21 mouse cellular contexts compared by ENCODE assay signal in genomic region chr6:120095096-120095495, GRCm38 (mm10). TPM values are rescaled to one million over a fixed set of nuclear protein-coding genes. Genes with fewer than 3 reads are reported as not detected.
DNase-seq lines count a peak whose midpoint lies in the region; TF ChIP-seq lines count a peak whose summit lies in the region.
"Had no signal": no experiment of that assay in that cellular context is flagged by ENCODE, and none has a peak within 500 bp of the region (broad histone marks: within the 10 kb centered on the region; RNA-seq: fewer than 3 reads in every experiment).

No protein-coding gene starts in this region.

- H3K79me2 ChIP-seq in CH12.LX (replicated peaks; ENCODE audit: control insufficient read depth, extremely low read depth, insufficient read depth, poor library complexity, severe bottlenecking) (peaks cover 2% of the 10 kb centered on the region; the same call in 1 of the 2 replicates), MEL (ENCODE audit: control insufficient read depth, insufficient read depth, low read length, poor library complexity) (no peaks in the 10 kb centered on the region)

- peak overlapping the region; percentile 92 for H3K27ac ChIP-seq in CH12.LX (ENCODE audit: insufficient read depth, low read depth)
- H3K27ac ChIP-seq in MEL (ENCODE audit: control insufficient read depth, low read depth, low read length): no peak overlapping the region

- peak overlapping the region; percentile 54 for H3K4me2 ChIP-seq in CH12.LX (ENCODE audit: insufficient read depth, low read depth, poor library complexity, severe bottlenecking)

- H3K27me3 ChIP-seq in CH12.LX (replicated peaks) (no peaks in the 10 kb centered on the region), MEL (ENCODE audit: control insufficient read depth in 1 of 2, insufficient read depth in 2 of 2, low read length in 2 of 2) (no peaks in the 10 kb centered on the region)
- H3K27me3 ChIP-seq: Patski had no signal

- H3K4me1 ChIP-seq in CH12.LX (ENCODE audit: control insufficient read depth in 1 of 2, insufficient read depth in 2 of 2) (peaks cover 36 to 87% of the 10 kb centered on the region in 2 experiments), MEL (ENCODE audit: control insufficient read depth in 1 of 2, insufficient read depth in 2 of 2, low read length in 2 of 2) (peaks cover 0 to 4% of the 10 kb centered on the region in 2 experiments; a peak in 2 of 4 replicates)

- no peak for TF ChIP-seq RAD21 in CH12.LX (IDR thresholded peaks at IDR 0.05; ENCODE audit: low read depth, low read length)
- no peak for TF ChIP-seq RAD21 in MEL (IDR thresholded peaks at IDR 0.05; ENCODE audit: low read depth, low read length)

- TF ChIP-seq POLR2A in CH12.LX (IDR thresholded peaks at IDR 0.05; ENCODE audit: low read depth, low read length): no peak
- TF ChIP-seq POLR2A in MEL (IDR thresholded peaks at IDR 0.05; ENCODE audit: control insufficient read depth in 1 of 2, insufficient read depth in 1 of 2, low read depth in 1 of 2, low read length in 2 of 2, poor library complexity in 1 of 2): no peak

- dilution Hi-C loops in CH12.LX (cut with MboI; ENCODE audit: extremely low pct_ligation_motif_present, extremely low pct_unique_long_range_greater_than_20kb, low sequenced_read_pairs): no loop called here

- H3K4me3 ChIP-seq in CH12.LX (replicated peaks in 1 of 3; ENCODE audit: low read depth in 2 of 3, low read length in 2 of 3, poor library complexity in 1 of 3): no peak overlapping the region
- no peak overlapping the region for H3K4me3 ChIP-seq in MEL (ENCODE audit: control insufficient read depth in 1 of 2, insufficient read depth in 1 of 2, low read depth in 2 of 2, low read length in 2 of 2)

- TF ChIP-seq EP300 in CH12.LX (IDR thresholded peaks at IDR 0.05; ENCODE audit: low read length): no peak
- TF ChIP-seq EP300 in MEL (IDR thresholded peaks at IDR 0.05; ENCODE audit: low read depth in 1 of 2, low read length in 2 of 2): no peak

- no peaks in the 10 kb centered on the region for H3K36me3 ChIP-seq in CH12.LX (replicated peaks in 1 of 2; ENCODE audit: control insufficient read depth in 1 of 2, insufficient read depth in 1 of 2, low read length in 1 of 2)
- no peaks in the 10 kb centered on the region; a peak in 1 of 4 replicates for H3K36me3 ChIP-seq in MEL (ENCODE audit: control insufficient read depth in 1 of 2, insufficient read depth in 2 of 2, low read length in 2 of 2)
- H3K36me3 ChIP-seq: G1E had no signal

- TF ChIP-seq CTCF in CH12.LX (conservative IDR thresholded peaks at IDR 0.05 in 1 of 2, IDR thresholded peaks at IDR 0.05 in 1 of 2; ENCODE audit: low read depth in 2 of 2, low read length in 2 of 2): no peak
- no peak for TF ChIP-seq CTCF in MEL (IDR thresholded peaks at IDR 0.05 in 2 of 3, conservative IDR thresholded peaks at IDR 0.05 in 1 of 3; ENCODE audit: control insufficient read depth in 1 of 3, insufficient read depth in 1 of 3, low read depth in 2 of 3, low read length in 3 of 3, poor library complexity in 1 of 3, severe bottlenecking in 1 of 3)

- H3K9me3 ChIP-seq in CH12.LX (replicated peaks; ENCODE audit: low read length) (no peaks in the 10 kb centered on the region), MEL (replicated peaks; ENCODE audit: insufficient read depth, low read length) (no peaks in the 10 kb centered on the region)
- H3K9me3 ChIP-seq: G1E had no signal

- H3K9ac ChIP-seq in CH12.LX (ENCODE audit: insufficient read depth, low read depth): peak overlapping the region; percentile 26
- H3K9ac ChIP-seq in MEL (ENCODE audit: control insufficient read depth, low read depth, low read length, poor library complexity, severe bottlenecking): no peak overlapping the region

- in situ Hi-C loops in CH12.LX (cut with MboI; ENCODE audit: low pct_ligation_motif_present, low pct_unique_long_range_greater_than_20kb, low sequenced_read_pairs): no loop called here

- DNase-seq in CH12.LX (ENCODE audit: extremely low read depth) (no peak), MEL (ENCODE audit: low read depth, low spot score) (no peak)
- no peak for DNase-seq in cerebellum, postnatal 4 days (ENCODE audit: low spot score in 2 of 2)
- DNase-seq in neural tube, embryonic 10.5 days (ENCODE audit: extremely low spot score, low spot score): no peak
- DNase-seq: adrenal gland, adult 2 months; adrenal gland, adult 8-10 months; adrenal gland, postnatal 10 days; adrenal gland, postnatal 14 days; adrenal gland, postnatal 25 days; adrenal gland, postnatal 36 days; cerebellum, adult 11 months; cerebellum, adult 11-12 months; cerebellum, adult 18-20 months; cerebellum, adult 2 months; cerebellum, adult 8-10 months had no signal

TF ChIP-seq in CH12.LX, 34 proteins besides CTCF, POLR2A, EP300 and RAD21:
- TF ChIP-seq TBP (conservative IDR thresholded peaks at IDR 0.05; ENCODE audit: low read depth, low read length): peak; percentile 77; the same call in 1 of the 2 replicates
- no peak for TF ChIP-seq JUND (conservative IDR thresholded peaks at IDR 0.05; ENCODE audit: low read depth, low read length)

TF ChIP-seq in MEL, 35 proteins besides CTCF, POLR2A, EP300 and RAD21:
- TF ChIP-seq ZC3H11A (IDR thresholded peaks at IDR 0.05; ENCODE audit: low read depth, low read length): no peak
- peak; percentile 82 for TF ChIP-seq TBP (IDR thresholded peaks at IDR 0.05; ENCODE audit: low read depth, low read length)

RNA-seq across cellular contexts. Expression of gene Ninj2, which starts 1.9 kb away (rescaled TPM):
- total RNA-seq in CH12.LX (2012; rRNA removed) (4.6 and 6.5 TPM in 2 replicates), CH12.LX (2014; rRNA removed) (not detected in 2 replicates), MEL (2012; rRNA removed) (not detected in 2 replicates)
- polyA plus RNA-seq in CH12.LX (2012; ENCODE audit: insufficient read length, low read depth) (0.97 and 1.1 TPM in 2 replicates), MEL (2012; ENCODE audit: insufficient read depth in 1 of 2, insufficient read length in 2 of 2, low read depth in 1 of 2, low replicate concordance in 2 of 2, missing spikeins in 1 of 2) (under 1 TPM in 1 of 2 experiments, not detected in 1; 0.08 TPM)
- total RNA-seq: adrenal gland, adult 18-20 months; adrenal gland, adult 2 months; adrenal gland, adult 8-10 months; adrenal gland, postnatal 10 days; adrenal gland, postnatal 14 days; adrenal gland, postnatal 25 days; adrenal gland, postnatal 36 days; adrenal gland, postnatal 4 days; G1E had no signal
- polyA plus RNA-seq: adrenal gland, adult 2 months; brain, embryonic 14.5 days; C2C12; G1E had no signal

RNA-seq across cellular contexts. Expression of gene Wnk1, which starts 56.6 kb away (rescaled TPM):
- total RNA-seq in CH12.LX (2012; rRNA removed): 113 and 125 TPM in 2 replicates
- total RNA-seq in CH12.LX (2014; rRNA removed): 84.8 and 97.2 TPM in 2 replicates
- polyA plus RNA-seq in CH12.LX (2012; ENCODE audit: insufficient read length, low read depth): 179 and 216 TPM in 2 replicates
- total RNA-seq in MEL (2012; rRNA removed): 31.6 and 39.0 TPM in 2 replicates
- polyA plus RNA-seq in MEL (2012; ENCODE audit: insufficient read depth in 1 of 2, insufficient read length in 2 of 2, low read depth in 1 of 2, low replicate concordance in 2 of 2, missing spikeins in 1 of 2): 100 to 1,000 TPM; 104 to 735 TPM

Comparison
In these comparisons a context has a peak if more than half of its experiments do, and no peak if none do; other contexts are left out.
1. Of the 35 proteins assayed by ChIP-seq in both MEL and CH12.LX: peak only in MEL: none; only in CH12.LX: none; in both: TBP; in neither: 34.